In genomic region chr7:16014521-16015175, GRCm38 (mm10) we compare ENCODE assay signal across 13 mouse cellular contexts. TPM values are rescaled to one million over a fixed set of nuclear protein-coding genes. Genes with fewer than 3 reads are reported as not detected.
A peak's percentile ranks its signal among the peaks of the same experiment; 100 is the strongest.
DNase-seq lines count a peak whose midpoint lies in the region; ATAC-seq and TF ChIP-seq lines count a peak whose summit lies in the region.
"Had no signal": no experiment of that assay in that cellular context is flagged by ENCODE, and none has a peak within 500 bp of the region (broad histone marks: within the 10 kb centered on the region; RNA-seq: fewer than 3 reads in every experiment).

No protein-coding gene starts in this region.

- H3K9ac ChIP-seq in embryonic facial prominence, embryonic 12.5 days: no peak overlapping the region
- H3K9ac ChIP-seq in CH12.LX (ENCODE audit: insufficient read depth, low read depth): no peak overlapping the region

- peaks cover 5% of the 10 kb centered on the region; the same call in 1 of the 2 replicates for H3K36me3 ChIP-seq in embryonic facial prominence, embryonic 12.5 days
- peaks cover 36% of the 10 kb centered on the region for H3K36me3 ChIP-seq in embryonic facial prominence, embryonic 10.5 days (replicated peaks)
- peaks cover 9 to 43% of the 10 kb centered on the region in 2 experiments for H3K36me3 ChIP-seq in CH12.LX (replicated peaks in 1 of 2; ENCODE audit: control insufficient read depth in 1 of 2, insufficient read depth in 1 of 2, low read length in 1 of 2)

- TF ChIP-seq RAD21 in CH12.LX (IDR thresholded peaks at IDR 0.05; ENCODE audit: low read depth, low read length): no peak

- peaks cover 7% of the 10 kb centered on the region; the same call in 1 of the 2 replicates for H3K4me1 ChIP-seq in embryonic facial prominence, embryonic 12.5 days
- peaks cover 14% of the 10 kb centered on the region for H3K4me1 ChIP-seq in embryonic facial prominence, embryonic 10.5 days
- H3K4me1 ChIP-seq in CH12.LX (ENCODE audit: control insufficient read depth in 1 of 2, insufficient read depth in 2 of 2): peaks cover 41 to 91% of the 10 kb centered on the region in 2 experiments

- intact Hi-C loops in heart, postnatal 14 days (cut with DNase I): no loop called here

- H3K9me3 ChIP-seq in embryonic facial prominence, embryonic 12.5 days: no peaks in the 10 kb centered on the region
- H3K9me3 ChIP-seq in embryonic facial prominence, embryonic 10.5 days: no peaks in the 10 kb centered on the region
- H3K9me3 ChIP-seq in CH12.LX (replicated peaks; ENCODE audit: low read length): no peaks in the 10 kb centered on the region

- no peak for TF ChIP-seq POLR2A in CH12.LX (IDR thresholded peaks at IDR 0.05; ENCODE audit: low read depth, low read length)

- no peak for ATAC-seq in embryonic facial prominence, embryonic 12.5 days (ENCODE audit: insufficient number of reproducible peaks, insufficient read depth, low FRiP score, low TSS enrichment)

- DNase-seq in embryonic facial prominence, embryonic 10.5 days (ENCODE audit: low spot score): no peak
- no peak for DNase-seq in CH12.LX (ENCODE audit: extremely low read depth)
- peak; percentile 73 for DNase-seq in cerebellum, adult 9-10 months
- peak; percentile 50 to 64 for DNase-seq in heart, postnatal 14 days
- no peak for DNase-seq in testis, postnatal 14 days (ENCODE audit: low spot score)
- DNase-seq in urinary bladder, postnatal 25 days (ENCODE audit: low spot score): no peak
- DNase-seq in frontal cortex, postnatal 36 days (ENCODE audit: low spot score in 2 of 2): no peak
- DNase-seq: layer of hippocampus, adult 9-11 months; lung, postnatal 10 days had no signal

- in situ Hi-C loops in CH12.LX (cut with MboI; ENCODE audit: low pct_ligation_motif_present, low pct_unique_long_range_greater_than_20kb, low sequenced_read_pairs): no loop called here

- H3K27ac ChIP-seq in embryonic facial prominence, embryonic 12.5 days: peak overlapping the region; percentile 12; the same call in 1 of the 2 replicates
- no peak overlapping the region for H3K27ac ChIP-seq in embryonic facial prominence, embryonic 10.5 days (replicated peaks)
- H3K27ac ChIP-seq in CH12.LX (ENCODE audit: insufficient read depth, low read depth): peak overlapping the region; percentile 24; the same call in 1 of the 2 replicates

- H3K79me2 ChIP-seq in CH12.LX (replicated peaks; ENCODE audit: control insufficient read depth, extremely low read depth, insufficient read depth, poor library complexity, severe bottlenecking): peaks cover 29% of the 10 kb centered on the region

- WGBS in embryonic facial prominence, embryonic 12.5 days: 91% methylated on average over 8 of the region's 8 CpGs
- 92% methylated on average over 8 of the region's 8 CpGs for WGBS in embryonic facial prominence, embryonic 10.5 days

- H3K4me2 ChIP-seq in embryonic facial prominence, embryonic 12.5 days (replicated peaks): no peak overlapping the region
- H3K4me2 ChIP-seq in CH12.LX (ENCODE audit: insufficient read depth, low read depth, poor library complexity, severe bottlenecking): no peak overlapping the region

- dilution Hi-C loops in CH12.LX (cut with MboI; ENCODE audit: extremely low pct_ligation_motif_present, extremely low pct_unique_long_range_greater_than_20kb, low sequenced_read_pairs): no loop called here

- no peak for TF ChIP-seq EP300 in CH12.LX (IDR thresholded peaks at IDR 0.05; ENCODE audit: low read length)

- no peaks in the 10 kb centered on the region for H3K27me3 ChIP-seq in embryonic facial prominence, embryonic 12.5 days
- H3K27me3 ChIP-seq in embryonic facial prominence, embryonic 10.5 days (replicated peaks; ENCODE audit: low read depth, poor library complexity, severe bottlenecking): no peaks in the 10 kb centered on the region
- H3K27me3 ChIP-seq in CH12.LX (replicated peaks): no peaks in the 10 kb centered on the region

- no peak overlapping the region for H3K4me3 ChIP-seq in embryonic facial prominence, embryonic 12.5 days
- no peak overlapping the region for H3K4me3 ChIP-seq in embryonic facial prominence, embryonic 10.5 days
- H3K4me3 ChIP-seq in CH12.LX (replicated peaks in 1 of 3; ENCODE audit: low read depth in 2 of 3, low read length in 2 of 3, poor library complexity in 1 of 3): no peak overlapping the region

- no peak for TF ChIP-seq CTCF in CH12.LX (conservative IDR thresholded peaks at IDR 0.05 in 1 of 2, IDR thresholded peaks at IDR 0.05 in 1 of 2; ENCODE audit: low read depth in 2 of 2, low read length in 2 of 2)

TF ChIP-seq in CH12.LX, 34 proteins besides CTCF, POLR2A, EP300 and RAD21:
- TF ChIP-seq PAX5 (IDR thresholded peaks at IDR 0.05; ENCODE audit: low read length) (no peak), CHD1 (IDR thresholded peaks at IDR 0.05; ENCODE audit: low read depth, low read length) (no peak), NRF1 (IDR thresholded peaks at IDR 0.05; ENCODE audit: low read depth, low read length) (no peak), KAT2A (IDR thresholded peaks at IDR 0.05; ENCODE audit: insufficient replicate concordance, low read length) (no peak), ELF1 (IDR thresholded peaks at IDR 0.05; ENCODE audit: low read depth, low read length) (no peak), ZC3H11A (IDR thresholded peaks at IDR 0.05; ENCODE audit: low read depth, low read length) (no peak), E2F4 (IDR thresholded peaks at IDR 0.05; ENCODE audit: insufficient replicate concordance, low read depth, low read length) (no peak)

RNA-seq across cellular contexts. Expression of gene Bicra, which starts 33.1 kb away (rescaled TPM):
- polyA plus RNA-seq in embryonic facial prominence, embryonic 12.5 days (2016; fragmentation: Nextera tagmentation; extraction: Ambion mirVana): 10.2 and 10.4 TPM in 2 replicates
- 8.9 and 9.2 TPM in 2 replicates for polyA plus RNA-seq in embryonic facial prominence, embryonic 10.5 days (2016; fragmentation: Nextera tagmentation; extraction: Ambion mirVana)
- total RNA-seq in CH12.LX (2012; rRNA removed) (1.9 and 2.2 TPM in 2 replicates), CH12.LX (2014; rRNA removed) (0.31 and 0.32 TPM in 2 replicates)
- 9.8 and 10.2 TPM in 2 replicates for polyA plus RNA-seq in CH12.LX (2012; ENCODE audit: insufficient read length, low read depth)
- 1 to 10 TPM; 9.1 to 9.7 TPM for total RNA-seq in heart, postnatal 14 days (2021)

RNA-seq across cellular contexts. Expression of gene Zfp541, which starts 47.0 kb away (rescaled TPM):
- polyA plus RNA-seq in embryonic facial prominence, embryonic 12.5 days (2016; fragmentation: Nextera tagmentation; extraction: Ambion mirVana): 0.05 and 0.18 TPM in 2 replicates
- polyA plus RNA-seq in embryonic facial prominence, embryonic 10.5 days (2016; fragmentation: Nextera tagmentation; extraction: Ambion mirVana): 0.05 TPM in 1 of 2 replicates, not detected in the other
- total RNA-seq in CH12.LX (2012; rRNA removed) (0.08 TPM in 1 of 2 replicates, not detected in the other), CH12.LX (2014; rRNA removed) (0.12 TPM in 1 of 2 replicates, not detected in the other)
- 0.05 TPM in 1 of 2 replicates, not detected in the other for polyA plus RNA-seq in CH12.LX (2012; ENCODE audit: insufficient read length, low read depth)
- total RNA-seq in heart, postnatal 14 days (2021): not detected
- polyA plus RNA-seq: C2C12; embryonic facial prominence, embryonic 11.5 days had no signal

RNA-seq across cellular contexts. Expression of gene Ehd2, which starts 47.3 kb away (rescaled TPM):
- polyA plus RNA-seq in embryonic facial prominence, embryonic 12.5 days (2016; fragmentation: Nextera tagmentation; extraction: Ambion mirVana): 17.0 and 20.4 TPM in 2 replicates
- polyA plus RNA-seq in embryonic facial prominence, embryonic 10.5 days (2016; fragmentation: Nextera tagmentation; extraction: Ambion mirVana): 11.6 and 13.8 TPM in 2 replicates
- total RNA-seq in CH12.LX (2012; rRNA removed) (4.7 and 7.0 TPM in 2 replicates), CH12.LX (2014; rRNA removed) (1.1 and 1.2 TPM in 2 replicates)
- polyA plus RNA-seq in CH12.LX (2012; ENCODE audit: insufficient read length, low read depth): 4.4 and 5.2 TPM in 2 replicates
- total RNA-seq in heart, postnatal 14 days (2021): 100 to 1,000 TPM; 172 to 182 TPM
- total RNA-seq: granulocyte monocyte progenitor cell, adult 5-6 weeks had no signal

Comparison
In these comparisons a context has a peak if more than half of its experiments do, and no peak if none do; other contexts are left out.
1. DNase-seq: peak in cerebellum, adult 9-10 months (single experiment) and heart, postnatal 14 days (2 of 2); none in embryonic facial prominence, embryonic 10.5 days (single experiment), CH12.LX (single experiment), testis, postnatal 14 days (single experiment), urinary bladder, postnatal 25 days (single experiment) and frontal cortex, postnatal 36 days (0 of 2).